Comparison of ENCODE assay signal across 10 mouse cellular contexts in the genomic region with DNA sequence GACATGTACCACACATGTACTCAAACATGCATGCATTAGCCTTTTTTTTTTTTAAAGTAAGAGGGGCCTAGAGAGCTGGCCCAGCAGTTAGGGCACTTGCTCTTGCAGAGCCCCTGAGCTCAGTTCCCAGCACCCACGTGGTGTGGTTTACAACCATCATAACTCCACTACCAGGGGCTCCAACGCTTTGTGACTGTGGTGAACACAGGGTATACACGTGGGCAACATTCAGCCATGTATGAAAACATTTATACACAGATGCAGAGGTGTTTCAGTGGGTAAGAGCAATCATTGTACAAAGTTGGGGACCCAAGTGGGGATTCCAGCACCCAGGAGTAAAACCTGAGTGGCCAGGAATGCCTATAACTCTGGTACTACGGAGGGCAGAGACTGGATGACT. TPM values are rescaled to one million over a fixed set of nuclear protein-coding genes. Genes with fewer than 3 reads are reported as not detected.
A peak's percentile ranks its signal among the peaks of the same experiment; 100 is the strongest.
DNase-seq lines count a peak whose midpoint lies in the region; ATAC-seq lines count a peak whose summit lies in the region.
"Had no signal": no experiment of that assay in that cellular context is flagged by ENCODE, and none has a peak within 500 bp of the region (broad histone marks: within the 10 kb centered on the region; RNA-seq: fewer than 3 reads in every experiment).

No protein-coding gene starts in this region.

- H3K9me3 ChIP-seq in forebrain, embryonic 10.5 days: no peaks in the 10 kb centered on the region
- no peaks in the 10 kb centered on the region for H3K9me3 ChIP-seq in forebrain, embryonic 11.5 days (ENCODE audit: control insufficient read depth, low read length)
- no peaks in the 10 kb centered on the region for H3K9me3 ChIP-seq in lung, embryonic 16.5 days (ENCODE audit: control insufficient read depth, low read length)
- H3K9me3 ChIP-seq in limb, embryonic 12.5 days: no peaks in the 10 kb centered on the region
- H3K9me3 ChIP-seq in stomach, embryonic 15.5 days: no peaks in the 10 kb centered on the region

- 92% methylated on average over 4 of the region's 4 CpGs for WGBS in forebrain, embryonic 10.5 days
- WGBS in forebrain, embryonic 11.5 days: 91% methylated on average over 4 of the region's 4 CpGs
- WGBS in lung, embryonic 16.5 days: 88% methylated on average over 4 of the region's 4 CpGs
- WGBS in limb, embryonic 12.5 days: 84% methylated on average over 4 of the region's 4 CpGs
- 88% methylated on average over 4 of the region's 4 CpGs for WGBS in stomach, embryonic 15.5 days

- no peaks in the 10 kb centered on the region for H3K27me3 ChIP-seq in forebrain, embryonic 10.5 days (ENCODE audit: poor library complexity, severe bottlenecking)
- no peaks in the 10 kb centered on the region for H3K27me3 ChIP-seq in forebrain, embryonic 11.5 days (ENCODE audit: control insufficient read depth, insufficient read depth, low read length)
- H3K27me3 ChIP-seq in lung, embryonic 16.5 days (ENCODE audit: control insufficient read depth, insufficient read depth, low read depth, low read length): no peaks in the 10 kb centered on the region
- H3K27me3 ChIP-seq in limb, embryonic 12.5 days: no peaks in the 10 kb centered on the region
- H3K27me3 ChIP-seq in stomach, embryonic 15.5 days (replicated peaks): no peaks in the 10 kb centered on the region

- peak overlapping the region; percentile 44; the same call in 1 of the 2 replicates for H3K4me3 ChIP-seq in forebrain, embryonic 10.5 days
- no peak overlapping the region for H3K4me3 ChIP-seq in forebrain, embryonic 11.5 days (ENCODE audit: low read depth, low read length)
- H3K4me3 ChIP-seq in lung, embryonic 16.5 days (ENCODE audit: low read length): no peak overlapping the region; the same call in 1 of the 2 replicates
- H3K4me3 ChIP-seq in limb, embryonic 12.5 days (replicated peaks): no peak overlapping the region
- no peak overlapping the region for H3K4me3 ChIP-seq in stomach, embryonic 15.5 days (replicated peaks)

- H3K9ac ChIP-seq in forebrain, embryonic 11.5 days (ENCODE audit: low read length): no peak overlapping the region
- H3K9ac ChIP-seq in lung, embryonic 16.5 days (ENCODE audit: low read length): no peak overlapping the region; the same call in 1 of the 2 replicates
- no peak overlapping the region for H3K9ac ChIP-seq in limb, embryonic 12.5 days (replicated peaks)
- H3K9ac ChIP-seq in stomach, embryonic 15.5 days: no peak overlapping the region

- H3K27ac ChIP-seq in forebrain, embryonic 10.5 days: peak overlapping the region; percentile 92
- H3K27ac ChIP-seq in forebrain, embryonic 11.5 days (ENCODE audit: low read depth, low read length): no peak overlapping the region; the same call in 1 of the 2 replicates
- H3K27ac ChIP-seq in lung, embryonic 16.5 days (ENCODE audit: low read length): peak overlapping the region; percentile 94
- peak overlapping the region; percentile 93; the same call in 1 of the 2 replicates for H3K27ac ChIP-seq in limb, embryonic 12.5 days
- peak overlapping the region; percentile 96 for H3K27ac ChIP-seq in stomach, embryonic 15.5 days

- H3K4me2 ChIP-seq in forebrain, embryonic 11.5 days (ENCODE audit: low read depth, low read length, severe bottlenecking): no peak overlapping the region
- H3K4me2 ChIP-seq in lung, embryonic 16.5 days (ENCODE audit: low read depth, low read length): peak overlapping the region; percentile 67
- peak overlapping the region; percentile 51 for H3K4me2 ChIP-seq in limb, embryonic 12.5 days
- H3K4me2 ChIP-seq in stomach, embryonic 15.5 days: peak overlapping the region; percentile 56; the same call in 1 of the 2 replicates

- ATAC-seq in forebrain, embryonic 11.5 days (replicated peaks; ENCODE audit: low FRiP score): no peak
- no peak for ATAC-seq in lung, embryonic 16.5 days (ENCODE audit: low read depth)
- no peak for ATAC-seq in limb, embryonic 12.5 days (ENCODE audit: insufficient number of reproducible peaks, insufficient read depth, low FRiP score, low TSS enrichment, low read depth)
- no peak for ATAC-seq in stomach, embryonic 15.5 days (ENCODE audit: insufficient read depth, low FRiP score, low read depth)

- no peak for DNase-seq in forebrain, embryonic 10.5 days (ENCODE audit: extremely low spot score, low spot score)
- DNase-seq in forebrain, embryonic 11.5 days (ENCODE audit: low spot score): no peak
- DNase-seq in lung, postnatal 36 days: no peak
- no peak for DNase-seq in gastrocnemius, adult 18-20 months (ENCODE audit: low spot score)
- no peak for DNase-seq in spleen, adult 18-20 months
- DNase-seq: lung, adult 18-20 months had no signal

- H3K4me1 ChIP-seq in forebrain, embryonic 10.5 days: peaks cover 39% of the 10 kb centered on the region
- peaks cover 7% of the 10 kb centered on the region; the same call in 1 of the 2 replicates for H3K4me1 ChIP-seq in forebrain, embryonic 11.5 days (replicated peaks; ENCODE audit: control insufficient read depth, insufficient read depth, low read length)
- peaks cover 12% of the 10 kb centered on the region for H3K4me1 ChIP-seq in lung, embryonic 16.5 days (replicated peaks; ENCODE audit: control insufficient read depth, insufficient read depth, low read length)
- H3K4me1 ChIP-seq in limb, embryonic 12.5 days (replicated peaks): peaks cover 19% of the 10 kb centered on the region
- H3K4me1 ChIP-seq in stomach, embryonic 15.5 days: peaks cover 16% of the 10 kb centered on the region

- no peaks in the 10 kb centered on the region for H3K36me3 ChIP-seq in forebrain, embryonic 10.5 days (replicated peaks)
- H3K36me3 ChIP-seq in forebrain, embryonic 11.5 days (ENCODE audit: control insufficient read depth, insufficient read depth, low read length): no peaks in the 10 kb centered on the region
- H3K36me3 ChIP-seq in lung, embryonic 16.5 days (ENCODE audit: control insufficient read depth, insufficient read depth, low read length): no peaks in the 10 kb centered on the region
- H3K36me3 ChIP-seq in limb, embryonic 12.5 days: no peaks in the 10 kb centered on the region
- H3K36me3 ChIP-seq in stomach, embryonic 15.5 days: no peaks in the 10 kb centered on the region

RNA-seq across cellular contexts. Expression of a gene that starts 16.0 kb away (rescaled TPM):
- polyA plus RNA-seq in forebrain, embryonic 10.5 days (2016; fragmentation: Nextera tagmentation; extraction: Ambion mirVana): 1.7 and 1.9 TPM in 2 replicates
- polyA plus RNA-seq in forebrain, embryonic 11.5 days (2014; fragmentation: Nextera tagmentation; extraction: Ambion mirVana): 1.2 and 1.5 TPM in 2 replicates
- 3.0 and 3.2 TPM in 2 replicates for polyA plus RNA-seq in lung, embryonic 16.5 days (2015; fragmentation: Nextera tagmentation; extraction: Ambion mirVana)
- polyA plus RNA-seq in limb, embryonic 12.5 days (2016; fragmentation: Nextera tagmentation; extraction: Ambion mirVana): 4.8 and 5.6 TPM in 2 replicates
- 3.4 TPM in 2 replicates for polyA plus RNA-seq in stomach, embryonic 15.5 days (2015; fragmentation: Nextera tagmentation; extraction: Ambion mirVana)
- under 1 TPM; 0.57 to 0.95 TPM for total RNA-seq in gastrocnemius, adult 18-20 months (2021)

RNA-seq across cellular contexts. Expression of a gene that starts 21.5 kb away (rescaled TPM):
- polyA plus RNA-seq in forebrain, embryonic 10.5 days (2016; fragmentation: Nextera tagmentation; extraction: Ambion mirVana): 0.12 TPM in 1 of 2 replicates, not detected in the other
- not detected in 2 replicates for polyA plus RNA-seq in forebrain, embryonic 11.5 days (2014; fragmentation: Nextera tagmentation; extraction: Ambion mirVana)
- 0.16 and 0.19 TPM in 2 replicates for polyA plus RNA-seq in lung, embryonic 16.5 days (2015; fragmentation: Nextera tagmentation; extraction: Ambion mirVana)
- polyA plus RNA-seq in limb, embryonic 12.5 days (2016; fragmentation: Nextera tagmentation; extraction: Ambion mirVana): not detected in 2 replicates
- 1.7 TPM in 2 replicates for polyA plus RNA-seq in stomach, embryonic 15.5 days (2015; fragmentation: Nextera tagmentation; extraction: Ambion mirVana)
- not detected for total RNA-seq in gastrocnemius, adult 18-20 months (2021)
- total RNA-seq: adrenal gland, adult 2 months had no signal
- polyA plus RNA-seq: adrenal gland, adult 2 months had no signal

RNA-seq across cellular contexts. Expression of a gene that starts 24.0 kb away (rescaled TPM):
- polyA plus RNA-seq in forebrain, embryonic 10.5 days (2016; fragmentation: Nextera tagmentation; extraction: Ambion mirVana): 264 and 283 TPM in 2 replicates
- 147 and 161 TPM in 2 replicates for polyA plus RNA-seq in forebrain, embryonic 11.5 days (2014; fragmentation: Nextera tagmentation; extraction: Ambion mirVana)
- 150 and 155 TPM in 2 replicates for polyA plus RNA-seq in lung, embryonic 16.5 days (2015; fragmentation: Nextera tagmentation; extraction: Ambion mirVana)
- polyA plus RNA-seq in limb, embryonic 12.5 days (2016; fragmentation: Nextera tagmentation; extraction: Ambion mirVana): 180 and 182 TPM in 2 replicates
- polyA plus RNA-seq in stomach, embryonic 15.5 days (2015; fragmentation: Nextera tagmentation; extraction: Ambion mirVana): 167 and 173 TPM in 2 replicates
- total RNA-seq in gastrocnemius, adult 18-20 months (2021): 100 to 1,000 TPM; 288 to 326 TPM

RNA-seq across cellular contexts. Expression of a gene that starts 36.2 kb away (rescaled TPM):
- 33.9 and 41.1 TPM in 2 replicates for polyA plus RNA-seq in forebrain, embryonic 10.5 days (2016; fragmentation: Nextera tagmentation; extraction: Ambion mirVana)
- 35.4 and 37.0 TPM in 2 replicates for polyA plus RNA-seq in forebrain, embryonic 11.5 days (2014; fragmentation: Nextera tagmentation; extraction: Ambion mirVana)
- 26.6 and 27.6 TPM in 2 replicates for polyA plus RNA-seq in lung, embryonic 16.5 days (2015; fragmentation: Nextera tagmentation; extraction: Ambion mirVana)
- polyA plus RNA-seq in limb, embryonic 12.5 days (2016; fragmentation: Nextera tagmentation; extraction: Ambion mirVana): 39.2 and 40.4 TPM in 2 replicates
- 22.9 and 25.4 TPM in 2 replicates for polyA plus RNA-seq in stomach, embryonic 15.5 days (2015; fragmentation: Nextera tagmentation; extraction: Ambion mirVana)
- total RNA-seq in gastrocnemius, adult 18-20 months (2021): 1 to 10 TPM; 7.4 to 7.6 TPM
